Mouse (Mus musculus) right cerebral cortex, adult 2 months (tissue): ENCODE results near the gene Pml.
A peak's percentile ranks its signal among the peaks of the same experiment; 100 is the strongest.

Experiments
- DNase-seq, 2 experiments: peaks; one replicate each; pipeline ENCODE4 v3.0.0; 2021 to 2022; ENCODE audit warnings: low spot score in 2 of 2

Pml gene

DNA sequence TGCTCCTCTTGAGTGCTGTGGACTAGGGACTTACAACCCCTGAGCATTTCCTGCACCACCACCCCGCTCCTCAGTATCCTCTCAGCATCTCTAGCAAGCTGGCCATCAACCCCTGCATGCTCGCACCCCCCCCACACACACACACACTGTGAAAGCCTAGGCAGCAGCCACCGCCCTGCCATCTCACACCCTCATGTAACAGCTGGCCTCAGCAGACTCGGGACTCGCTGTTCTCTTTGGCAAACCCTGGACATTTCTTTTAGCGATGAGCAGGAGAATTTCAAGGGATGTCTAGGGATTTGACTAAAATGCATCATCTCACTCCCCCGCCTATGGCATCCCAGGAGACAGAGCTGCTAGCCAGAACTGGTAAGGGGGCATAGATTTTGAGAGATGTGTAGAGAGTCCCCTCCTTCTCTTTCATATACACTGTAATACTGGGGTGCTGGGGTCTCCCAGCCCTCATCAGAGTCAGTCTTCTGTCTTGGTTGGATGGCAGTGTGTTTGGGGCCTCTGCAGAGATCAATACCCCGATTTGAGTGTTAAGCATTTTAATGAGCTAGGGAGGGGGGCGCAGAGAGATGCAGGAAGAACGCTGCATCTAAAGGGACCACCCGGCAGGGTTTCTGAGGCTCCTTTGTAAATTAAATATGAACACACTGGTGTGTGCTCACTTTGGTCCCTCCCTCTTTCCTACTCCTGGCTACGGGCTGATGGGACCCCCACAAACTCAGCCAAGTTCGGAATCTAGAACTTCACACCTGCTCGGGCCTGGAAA is 46.7 kb downstream of the Pml start:
- DNase-seq = peak; percentile 53 to 64

DNA sequence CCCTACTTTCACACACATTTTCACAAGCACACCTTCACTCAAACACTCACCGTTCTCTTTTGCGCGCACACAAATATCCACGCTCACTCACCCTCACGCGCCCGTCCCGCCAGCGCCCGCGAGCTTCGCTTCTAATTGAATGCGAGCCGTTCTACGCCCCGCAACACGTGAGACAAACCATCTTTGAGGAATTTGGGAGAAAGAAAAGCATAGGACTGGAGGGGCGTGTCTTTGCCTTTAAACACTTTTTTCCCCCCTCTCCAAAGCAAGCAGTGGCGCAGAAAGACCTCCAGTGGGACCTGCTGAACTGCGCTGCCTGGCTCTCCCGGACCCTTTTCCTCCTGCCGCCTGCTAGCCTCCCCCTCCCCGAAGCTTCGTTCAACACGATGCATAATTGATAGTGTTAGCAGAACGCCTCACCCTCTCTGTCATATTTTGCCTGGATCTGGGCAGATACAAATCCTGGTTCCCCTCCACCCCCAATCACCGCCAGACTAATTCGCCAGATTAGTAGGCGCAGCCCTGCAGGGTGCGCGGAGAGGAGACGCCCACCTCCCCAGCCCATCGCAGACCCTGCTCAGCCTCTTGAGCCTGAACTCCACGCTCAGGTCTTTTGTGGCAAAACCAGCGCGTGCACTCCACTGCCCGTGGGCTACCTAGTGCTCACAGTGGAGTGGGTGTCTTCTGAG is 47.6 kb downstream of the Pml start:
- peak; percentile 54 for DNase-seq

DNA sequence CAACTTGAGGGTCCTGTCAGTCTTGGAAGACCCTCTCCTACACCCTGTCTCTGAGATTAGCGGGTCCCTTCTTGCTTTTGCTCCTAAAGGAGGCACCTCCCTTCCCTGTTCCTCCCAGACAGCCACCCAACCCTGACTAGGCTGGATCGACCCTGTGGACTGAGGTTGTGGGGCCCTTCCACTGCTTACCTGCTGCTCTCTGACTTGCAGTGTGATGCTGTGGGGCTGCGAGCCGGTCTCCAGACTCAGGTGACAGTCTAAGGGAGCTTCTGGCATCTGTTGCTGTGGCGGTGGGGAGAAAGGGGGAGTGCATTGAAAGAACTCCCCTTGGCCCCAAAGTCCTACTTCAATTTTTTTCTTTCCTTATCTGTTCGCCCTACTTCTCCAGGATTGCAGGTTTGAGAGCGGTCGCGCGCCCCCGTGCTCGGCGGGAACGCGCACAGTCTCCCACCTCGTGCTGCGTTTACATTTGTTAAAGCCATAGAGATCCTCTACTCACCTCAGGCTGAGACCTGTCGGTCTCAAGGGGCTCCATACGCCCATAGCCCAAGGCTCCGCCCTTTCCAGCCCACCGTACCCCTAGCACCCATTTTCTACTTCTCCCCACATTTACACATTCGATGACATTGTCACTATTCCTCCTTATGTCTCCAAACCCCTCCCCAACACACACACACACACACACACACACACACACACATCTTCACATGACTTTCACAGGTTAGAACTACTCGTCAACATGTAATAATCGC is 48.3 kb downstream of the Pml start:
- DNase-seq = peak; percentile 60 to 64

DNA sequence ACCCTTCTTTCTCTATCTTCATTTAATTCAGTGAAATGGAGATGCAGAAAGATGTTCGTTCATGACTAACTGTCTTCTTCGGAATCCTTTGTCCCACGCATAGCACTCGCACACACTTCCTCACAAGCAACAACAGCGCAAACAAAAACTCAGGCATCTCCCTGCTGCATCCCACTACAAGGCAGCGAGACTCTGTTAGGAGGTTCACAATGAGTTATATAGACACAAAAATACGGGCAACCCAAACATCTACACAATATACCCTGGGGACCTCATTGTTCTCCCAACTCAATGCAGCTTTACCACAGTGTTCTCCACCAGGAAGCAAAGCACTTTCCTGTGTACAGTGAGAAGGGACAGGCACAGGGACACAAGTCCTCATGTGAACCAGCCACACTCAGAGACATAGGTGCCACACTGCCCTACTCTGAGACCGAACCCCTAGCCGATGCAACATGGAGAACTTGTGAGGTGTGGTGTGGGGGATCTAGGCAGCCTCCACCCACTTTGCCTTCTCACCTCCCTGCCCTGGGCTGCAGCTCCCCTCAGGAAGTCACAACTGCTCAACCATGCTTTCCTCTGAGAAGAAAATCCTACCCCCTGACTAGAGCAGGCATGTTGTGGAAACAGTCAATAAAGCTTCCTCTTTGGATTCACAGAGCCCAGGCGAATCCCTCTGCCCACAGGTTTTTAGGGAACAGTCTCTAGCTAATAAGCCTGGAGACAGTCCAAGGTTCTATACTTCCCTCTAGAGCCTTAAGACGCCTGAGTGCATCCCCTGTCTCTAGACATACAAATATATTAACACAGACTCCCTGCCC is 49.1 kb downstream of the Pml start:
- peak; percentile 45 to 56 for DNase-seq

DNA sequence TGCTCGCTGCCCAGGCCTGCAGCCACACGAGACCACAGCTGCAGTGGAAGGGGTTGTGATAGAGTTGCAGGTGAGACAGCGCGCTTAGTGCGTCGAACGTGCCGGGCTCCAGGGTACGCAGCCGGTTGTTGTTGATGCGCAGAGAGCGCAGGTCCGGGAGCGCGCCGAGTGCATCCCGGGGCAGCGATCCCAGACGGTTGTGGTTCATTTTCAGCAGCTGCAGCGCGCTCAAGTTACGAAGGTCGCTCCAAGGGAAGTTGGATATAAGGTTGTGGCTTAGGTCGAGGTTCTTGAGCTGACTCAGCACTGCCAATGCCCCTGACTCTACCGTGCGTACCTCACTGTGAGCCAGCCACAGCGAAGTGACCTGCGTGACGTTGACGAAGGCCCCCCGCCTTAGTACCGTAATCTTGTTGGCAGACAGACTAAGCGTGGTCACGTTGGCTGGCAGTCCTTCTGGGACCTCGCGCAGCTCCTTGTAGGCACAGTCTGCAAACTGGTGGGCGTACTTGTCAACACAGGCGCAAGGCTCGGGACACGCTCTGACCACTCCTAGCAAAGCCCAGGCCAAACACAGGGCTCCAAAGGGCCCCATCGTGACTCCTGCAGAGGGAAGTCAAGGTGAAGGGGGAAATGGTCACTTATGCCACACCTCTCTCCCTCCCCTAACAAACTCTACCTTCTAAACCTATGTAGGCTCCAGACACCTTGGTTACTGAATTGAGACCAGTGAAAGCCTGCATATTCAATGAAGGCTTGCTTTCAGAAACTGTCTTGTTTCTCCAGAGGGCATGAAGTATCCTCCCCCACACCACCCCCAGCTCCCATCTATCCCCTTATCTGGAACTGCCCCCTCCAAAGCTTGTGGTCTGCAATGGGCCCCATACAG is 50.0 kb downstream of the Pml start:
- peak; percentile 52 to 60 for DNase-seq

DNA sequence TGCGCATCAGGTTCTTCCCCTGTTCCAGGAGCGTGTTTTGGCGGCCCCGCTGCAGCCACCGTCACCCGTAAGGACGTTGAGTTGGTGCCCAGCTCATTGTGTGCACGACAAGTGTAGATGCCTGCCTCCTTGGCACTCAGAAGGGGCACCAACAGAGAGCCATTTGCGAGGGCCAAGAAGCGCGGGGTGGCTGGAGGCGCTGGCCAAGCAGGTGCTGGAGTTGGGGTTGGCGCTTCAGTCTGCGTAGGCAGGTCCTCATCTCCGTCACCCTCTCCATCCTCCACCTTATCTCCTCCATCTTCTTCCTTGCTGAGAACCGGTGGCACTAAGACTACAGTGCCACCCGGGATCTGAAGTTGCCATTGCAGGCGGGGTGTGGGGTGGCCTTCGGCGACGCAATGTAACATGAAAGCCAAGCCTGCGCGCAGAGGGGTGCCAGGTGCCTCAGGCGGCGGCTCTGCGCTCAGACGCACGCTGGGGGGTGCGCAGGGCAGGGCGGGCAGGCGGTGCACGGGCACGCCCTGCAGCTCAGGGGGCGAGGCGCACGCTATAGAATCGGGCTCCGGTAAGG is 50.7 kb downstream of the Pml start:
- peak; percentile 46 to 54 for DNase-seq

DNA sequence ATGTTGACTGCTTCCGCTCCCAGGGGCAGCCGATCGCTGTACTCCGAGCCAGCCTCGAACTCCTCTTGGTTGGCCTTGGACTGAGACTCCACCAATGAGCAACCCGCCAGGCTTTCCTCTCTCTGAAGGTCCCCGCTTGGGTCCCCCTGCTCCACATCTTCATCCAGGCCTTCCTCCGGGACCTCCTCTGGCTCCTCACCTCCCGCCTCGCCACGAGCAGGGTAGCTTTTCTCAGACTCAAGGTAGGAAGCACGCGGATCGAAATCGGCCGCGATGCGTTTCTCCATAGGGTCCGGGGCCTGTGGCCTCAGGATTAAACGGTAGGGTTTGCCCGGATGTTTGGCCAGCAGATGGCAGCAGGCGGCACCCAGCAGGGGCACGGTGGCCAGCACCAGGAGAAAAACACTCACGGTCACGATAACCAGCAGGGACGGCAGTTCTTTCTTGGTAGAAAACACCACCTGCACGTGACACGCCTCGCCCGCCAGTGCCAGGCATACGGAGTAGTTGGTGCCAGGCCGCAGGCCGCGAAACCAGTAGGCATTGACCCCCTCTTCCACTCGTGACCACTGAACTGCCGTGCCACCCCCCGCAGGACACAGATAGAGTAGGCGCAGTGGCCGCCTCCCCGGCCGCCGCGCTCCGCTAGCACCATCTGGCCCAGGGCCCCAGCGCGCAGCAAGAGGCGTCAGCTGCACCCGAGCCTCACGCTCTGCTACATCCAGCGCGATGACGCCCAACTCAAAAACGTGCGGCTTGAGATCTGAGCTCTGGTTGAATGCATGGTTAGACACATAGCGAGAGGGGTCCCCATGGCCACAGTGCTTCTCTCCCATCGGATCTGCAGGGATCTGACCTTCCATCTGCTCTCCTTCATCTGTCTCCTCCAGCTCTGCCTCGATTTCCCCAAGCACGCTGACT is 51.5 kb downstream of the Pml start:
- peak; percentile 58 to 72 for DNase-seq

DNA sequence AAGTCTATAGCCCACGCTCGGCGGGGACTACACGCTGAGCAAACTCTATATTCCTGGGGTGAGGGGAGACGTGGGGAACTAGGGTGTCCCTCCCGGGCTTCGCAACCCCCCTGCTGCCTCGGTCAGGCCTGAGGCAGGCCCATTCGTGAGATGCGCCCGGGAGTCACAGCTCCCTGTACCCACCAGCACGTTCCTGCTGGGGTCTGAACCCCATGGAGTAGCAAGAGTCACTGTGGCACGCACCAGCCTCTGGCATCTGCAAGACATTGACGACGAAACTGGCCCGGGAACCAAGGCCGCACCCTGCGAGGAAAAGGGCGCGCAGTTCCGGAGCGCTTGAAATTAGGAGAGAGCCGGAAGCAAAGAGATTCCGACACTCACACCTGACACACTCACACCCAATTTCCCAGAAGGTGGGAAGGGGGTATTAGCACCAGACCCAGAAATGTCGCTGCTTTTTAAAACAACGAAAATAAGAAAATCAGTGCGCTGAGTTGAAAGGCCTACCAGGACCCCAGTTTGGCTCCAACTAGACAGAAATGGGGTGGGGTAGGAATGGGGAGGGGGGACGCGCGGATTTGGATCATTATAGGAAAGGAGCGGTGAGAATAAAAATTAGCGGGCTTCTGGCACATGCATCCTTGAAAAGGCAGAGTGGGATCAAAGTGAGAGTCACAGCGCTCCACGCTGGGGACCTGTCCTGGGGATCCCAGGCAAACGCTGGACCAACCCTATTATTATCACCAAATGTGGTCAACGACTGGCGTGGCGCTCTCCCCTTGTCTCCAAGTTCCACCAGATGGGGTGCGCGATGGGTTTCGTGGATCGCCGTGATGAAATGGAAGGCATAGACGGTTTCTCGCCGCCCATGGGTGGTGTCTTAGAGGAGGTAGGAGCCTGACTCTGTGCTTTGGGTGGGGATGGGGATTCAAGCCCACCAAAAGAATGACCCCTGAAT is 52.7 kb downstream of the Pml start:
- DNase-seq = peak in 1 of 2 experiments; percentile 22

DNA sequence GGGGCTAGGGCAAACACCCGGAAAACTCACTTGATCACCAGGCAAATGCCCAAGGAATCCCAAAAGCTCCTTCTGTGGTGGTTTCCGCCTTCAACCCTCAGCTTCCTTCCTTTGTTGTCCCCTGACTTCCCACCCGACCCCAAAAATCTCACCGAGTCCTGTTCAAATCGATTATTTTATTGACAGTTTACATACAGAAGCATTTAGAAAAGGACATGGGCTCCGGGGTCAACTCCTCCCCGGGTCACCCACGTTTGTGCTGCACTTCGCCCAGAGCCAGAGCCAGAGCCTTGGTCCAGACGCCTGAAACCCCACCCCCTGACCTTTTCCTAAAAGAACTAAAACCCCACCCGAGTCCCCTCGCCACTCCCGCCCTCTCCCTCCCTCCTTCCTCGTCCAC is 53.4 kb downstream of the Pml start:
- peak in 1 of 2 experiments; percentile 14 for DNase-seq

DNA sequence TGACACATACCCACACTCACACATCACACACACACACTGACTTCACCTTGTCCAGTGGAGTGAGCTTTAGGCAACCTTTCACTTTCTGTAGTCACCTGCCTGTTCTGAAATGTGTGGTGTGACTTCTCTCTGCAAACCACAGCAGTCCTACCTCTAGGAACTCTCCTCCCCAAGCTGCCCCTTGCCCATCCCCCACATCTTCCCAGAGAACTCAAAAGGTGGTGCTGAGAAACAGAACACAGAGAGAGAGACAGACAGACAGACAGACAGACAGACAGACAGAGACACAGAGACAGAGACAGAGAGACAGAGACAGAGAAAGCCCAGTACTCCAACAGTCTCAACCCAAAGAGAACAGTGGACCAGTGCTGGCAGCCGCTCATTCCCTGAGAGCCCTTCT is 53.9 kb downstream of the Pml start:
- DNase-seq = peak in 1 of 2 experiments; percentile 14

DNA sequence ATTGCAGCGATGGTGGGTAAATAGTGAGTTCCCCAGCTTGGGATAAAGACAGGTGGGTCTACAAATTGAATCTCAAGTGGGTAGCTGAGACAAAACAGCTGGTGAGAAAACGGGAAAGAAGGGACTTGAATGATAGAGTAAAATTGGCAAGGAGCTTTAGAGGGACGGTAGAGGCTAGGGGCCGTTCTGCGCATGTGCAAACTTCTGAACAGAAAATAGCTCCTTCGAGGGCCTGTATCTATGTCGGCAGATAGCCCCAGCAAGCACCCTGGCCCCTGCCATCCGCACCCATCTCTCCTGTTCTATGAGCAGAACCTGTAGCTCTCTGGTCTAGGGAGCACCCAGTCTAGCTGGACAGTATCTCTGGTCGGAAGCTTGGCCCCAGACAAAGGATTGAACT is 55.4 kb downstream of the Pml start:
- DNase-seq = no peak

DNA sequence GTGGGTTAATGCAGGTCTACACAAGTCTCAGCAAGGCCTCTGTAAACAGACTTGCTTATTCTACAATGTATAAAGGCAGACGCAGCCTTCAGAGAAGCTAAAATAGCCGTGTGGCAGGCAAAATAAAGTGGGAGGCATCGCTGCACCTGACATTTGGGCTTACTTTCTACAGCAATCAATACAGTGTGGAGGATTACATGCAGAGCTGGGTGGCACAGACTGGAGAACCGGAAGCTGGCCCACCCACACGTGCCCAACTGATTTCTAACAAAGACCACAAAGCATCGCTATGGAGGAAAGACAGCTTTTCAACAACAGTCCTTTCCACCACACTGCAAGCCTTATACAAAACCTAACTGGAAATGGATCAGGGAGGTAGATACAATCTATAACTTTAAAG is 65.1 kb downstream of the Pml start:
- peak; percentile 37 to 48 for DNase-seq

DNA sequence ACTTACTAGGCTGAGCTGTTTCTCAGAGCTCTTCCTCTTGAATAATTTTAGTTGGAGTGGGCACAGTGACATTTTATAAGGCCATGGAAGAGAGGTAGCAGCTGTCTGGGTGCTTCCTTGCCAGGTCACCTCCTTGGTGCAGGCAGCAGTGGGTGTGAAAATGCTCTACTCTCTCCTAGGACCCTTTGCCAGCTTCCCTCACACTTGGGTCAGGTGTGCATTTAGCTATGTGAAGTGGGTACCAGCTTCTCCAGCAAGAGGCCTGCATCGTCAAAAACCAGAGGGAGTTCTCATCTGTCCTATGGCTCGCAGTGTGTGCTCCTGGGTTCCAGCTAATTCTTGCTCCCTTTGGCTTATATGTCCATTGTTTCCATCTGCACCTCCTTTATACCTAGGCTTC is 70.2 kb downstream of the Pml start:
- DNase-seq = no peak

DNA sequence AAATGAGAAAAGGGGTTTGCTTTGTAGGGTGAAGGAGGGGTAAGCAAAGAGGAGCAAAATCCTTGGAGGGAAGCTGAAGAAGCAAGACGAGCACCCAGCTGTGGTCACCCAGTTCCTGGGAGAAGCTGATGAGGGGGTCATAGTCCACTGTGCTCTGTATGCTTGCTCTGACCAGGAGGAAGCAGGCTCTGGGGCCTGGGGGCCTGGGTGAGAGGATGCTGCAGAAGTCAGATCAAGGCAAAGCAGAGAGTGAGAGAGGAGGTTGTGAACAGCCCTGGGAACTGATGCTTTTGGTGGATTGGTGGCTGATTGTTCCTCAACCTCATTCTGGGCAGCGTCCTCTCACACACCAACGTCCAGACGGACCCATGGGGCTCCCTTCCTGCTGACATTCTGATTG is 72.4 kb downstream of the Pml start:
- DNase-seq = no peak

DNA sequence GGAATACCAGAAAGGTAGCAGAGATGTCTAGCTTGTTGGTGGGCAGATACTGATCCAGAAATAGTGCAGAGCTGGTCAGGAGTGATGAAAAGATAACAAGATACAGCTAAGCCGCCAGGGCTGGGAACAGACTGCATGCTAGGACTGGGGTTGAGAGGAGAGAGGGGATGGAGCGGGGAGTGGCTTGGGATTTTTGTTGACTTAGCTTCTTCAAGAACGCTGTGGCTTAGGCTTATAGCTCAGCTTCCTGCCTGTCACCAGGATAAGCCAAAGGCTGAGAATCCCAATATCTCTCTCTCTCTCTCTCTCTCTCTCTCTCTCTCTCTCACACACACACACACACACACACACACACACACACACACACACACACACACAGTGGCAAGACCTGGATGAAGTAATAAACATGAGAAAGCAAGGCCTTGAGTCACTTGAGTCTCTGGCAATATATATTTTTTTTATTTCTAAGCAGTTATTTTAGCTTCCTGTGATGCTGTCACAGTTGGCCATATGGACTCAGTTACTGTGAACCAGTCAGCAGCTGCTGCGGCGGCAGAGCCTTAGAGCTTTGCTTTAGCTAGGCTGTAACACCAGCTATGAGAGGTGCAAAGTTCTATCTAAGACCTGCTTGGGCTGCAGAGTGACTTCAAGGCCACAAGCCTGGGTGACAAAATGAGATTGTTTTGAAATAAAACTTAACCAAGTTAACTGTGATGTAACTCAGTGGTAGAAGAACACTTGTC is 73.7 kb downstream of the Pml start:
- peak; percentile 65 to 71 for DNase-seq

DNA sequence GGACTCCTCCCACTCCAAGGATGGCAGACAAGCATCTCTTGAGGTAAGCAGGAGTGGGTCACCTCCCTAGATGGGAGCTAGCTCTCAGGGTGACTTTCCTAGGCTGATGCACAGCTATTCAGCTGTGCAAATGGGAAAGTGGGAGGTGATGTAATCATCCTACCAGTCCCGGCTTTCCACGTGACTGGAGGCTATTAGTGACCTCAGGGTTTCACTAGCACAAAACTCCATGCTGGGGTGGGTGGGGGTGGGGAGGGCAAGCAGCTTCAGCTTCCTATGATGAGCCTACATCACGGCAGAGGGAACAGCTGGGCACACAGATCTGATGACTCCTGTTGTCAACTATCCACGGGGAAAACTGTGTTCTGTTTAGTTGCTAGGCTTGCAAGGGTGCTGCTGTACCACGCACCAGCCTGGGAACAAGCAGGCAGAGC is 74.8 kb downstream of the Pml start:
- DNase-seq = peak; percentile 53 to 66

DNA sequence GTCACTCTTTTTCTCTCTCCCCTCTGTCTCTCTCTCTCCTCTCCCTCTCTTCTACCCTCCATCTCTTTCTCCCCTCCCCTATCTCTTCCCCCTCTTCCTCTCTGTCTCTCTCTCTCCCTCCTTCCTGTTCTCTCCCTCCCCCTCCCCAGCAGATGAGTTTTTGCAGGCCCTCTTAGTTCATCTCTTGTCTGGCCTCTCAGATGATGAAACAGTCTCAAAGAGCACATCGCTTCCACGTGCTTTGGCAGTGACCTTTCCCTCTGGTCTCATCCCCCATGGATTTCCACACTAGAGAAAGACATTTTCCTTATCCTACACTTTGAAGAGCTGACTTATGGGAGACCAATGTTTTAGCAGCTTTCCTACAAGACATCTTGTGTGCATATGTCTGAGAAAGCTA is 76.7 kb downstream of the Pml start:
- DNase-seq = no peak
